Mouse (Mus musculus): ENCODE results near the gene Thsd7a. TPM values are rescaled to one million over a fixed set of nuclear protein-coding genes. Genes with fewer than 3 reads are reported as not detected.

The Thsd7a gene
- total and polyA plus RNA-seq, 2 experiments = 0.13 to 0.37 TPM

DNA sequence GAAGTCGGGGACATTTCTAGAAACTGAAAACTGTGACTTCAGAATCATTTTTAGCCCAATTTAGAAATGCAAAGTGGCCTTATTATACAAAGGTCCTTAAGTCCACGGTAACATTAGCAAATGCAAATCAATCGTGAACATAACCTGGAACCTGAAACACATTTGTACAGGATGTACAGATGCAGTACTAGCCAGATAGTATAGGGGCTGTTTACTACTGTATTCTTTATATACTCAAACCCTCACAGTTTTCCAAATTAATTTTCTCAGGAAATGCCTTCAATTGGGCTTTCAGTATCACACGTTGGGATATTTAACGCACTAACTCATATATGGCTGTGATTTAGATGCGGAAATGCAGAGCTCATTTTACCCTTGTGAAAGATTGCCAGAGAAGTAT lies 16.0 kb upstream of the Thsd7a start:
- WGBS = 79% methylated on average over 6 of the region's 6 CpGs
- H3K4me1 ChIP-seq (ENCODE audit: control insufficient read depth, insufficient read depth, low read length) = no peaks in the 10 kb centered on the region
- no peak overlapping the region for H3K4me3 ChIP-seq (ENCODE audit: insufficient read depth, low read depth, low read length)
- no peak overlapping the region for H3K27ac ChIP-seq (replicated peaks; ENCODE audit: insufficient read depth, low read depth, low read length)
- H3K27me3 ChIP-seq (ENCODE audit: control insufficient read depth, insufficient read depth, low read length) = no peaks in the 10 kb centered on the region
- no peaks in the 10 kb centered on the region for H3K36me3 ChIP-seq (ENCODE audit: control insufficient read depth, insufficient read depth, low read length)
- no peak for DNase-seq (ENCODE audit: extremely low read depth, low read depth, low spot score)
- TF ChIP-seq POLR2A (IDR thresholded peaks at IDR 0.05; ENCODE audit: extremely low read depth, insufficient read depth, low read length) = no peak
- TF ChIP-seq CTCF (IDR thresholded peaks at IDR 0.05; ENCODE audit: low read depth, low read length) = no peak
- H3K9ac ChIP-seq (ENCODE audit: low read depth, low read length) = no peak overlapping the region
- no peaks in the 10 kb centered on the region for H3K79me2 ChIP-seq (ENCODE audit: control insufficient read depth, insufficient read depth, low read length)

- H3K27me3 ChIP-seq (ENCODE audit: control insufficient read depth, insufficient read depth, low read length) = no peaks in the 10 kb centered on the region
- DNase-seq (ENCODE audit: extremely low read depth, low read depth, low spot score) = no peak
- no peaks in the 10 kb centered on the region for H3K79me2 ChIP-seq (ENCODE audit: control insufficient read depth, insufficient read depth, low read length)
- no peak overlapping the region for H3K27ac ChIP-seq (replicated peaks; ENCODE audit: insufficient read depth, low read depth, low read length)
- H3K4me3 ChIP-seq (ENCODE audit: insufficient read depth, low read depth, low read length) = no peak overlapping the region
- H3K4me1 ChIP-seq (ENCODE audit: control insufficient read depth, insufficient read depth, low read length) = no peaks in the 10 kb centered on the region
- H3K9ac ChIP-seq (ENCODE audit: low read depth, low read length) = no peak overlapping the region
- WGBS = 90% methylated on average over 1 of the region's 1 CpGs
- no peaks in the 10 kb centered on the region for H3K36me3 ChIP-seq (ENCODE audit: control insufficient read depth, insufficient read depth, low read length)
- TF ChIP-seq POLR2A (IDR thresholded peaks at IDR 0.05; ENCODE audit: extremely low read depth, insufficient read depth, low read length) (no peak), CTCF (IDR thresholded peaks at IDR 0.05; ENCODE audit: low read depth, low read length) (no peak)
Observed at GRCm38 (mm10) chr6:12764606-12765005, 15.4 kb upstream of the Thsd7a start.

GRCm38 (mm10) chr6:12763816-12764215 lies 14.6 kb upstream of the Thsd7a start:
- WGBS = 92% methylated on average over 3 of the region's 3 CpGs
- no peaks in the 10 kb centered on the region for H3K4me1 ChIP-seq (ENCODE audit: control insufficient read depth, insufficient read depth, low read length)
- no peak for DNase-seq (ENCODE audit: extremely low read depth, low read depth, low spot score)
- H3K9ac ChIP-seq (ENCODE audit: low read depth, low read length) = no peak overlapping the region
- no peaks in the 10 kb centered on the region for H3K36me3 ChIP-seq (ENCODE audit: control insufficient read depth, insufficient read depth, low read length)
- H3K27me3 ChIP-seq (ENCODE audit: control insufficient read depth, insufficient read depth, low read length) = no peaks in the 10 kb centered on the region
- H3K79me2 ChIP-seq (ENCODE audit: control insufficient read depth, insufficient read depth, low read length) = no peaks in the 10 kb centered on the region
- no peak overlapping the region for H3K27ac ChIP-seq (replicated peaks; ENCODE audit: insufficient read depth, low read depth, low read length)
- H3K4me3 ChIP-seq (ENCODE audit: insufficient read depth, low read depth, low read length) = no peak overlapping the region
- TF ChIP-seq CTCF (IDR thresholded peaks at IDR 0.05; ENCODE audit: low read depth, low read length) (no peak), POLR2A (IDR thresholded peaks at IDR 0.05; ENCODE audit: extremely low read depth, insufficient read depth, low read length) (no peak)

GRCm38 (mm10) chr6:12759328-12760193 lies 10.4 kb upstream of the Thsd7a start:
- Histone ChIP-seq H3K9ac (ENCODE audit: low read depth, low read length) (no peak overlapping the region), H3K79me2 (ENCODE audit: control insufficient read depth, insufficient read depth, low read length) (no peaks in the 10 kb centered on the region), H3K4me1 (ENCODE audit: control insufficient read depth, insufficient read depth, low read length) (no peaks in the 10 kb centered on the region), H3K27ac (replicated peaks; ENCODE audit: insufficient read depth, low read depth, low read length) (no peak overlapping the region), H3K4me3 (ENCODE audit: insufficient read depth, low read depth, low read length) (no peak overlapping the region), H3K36me3 (ENCODE audit: control insufficient read depth, insufficient read depth, low read length) (no peaks in the 10 kb centered on the region), H3K27me3 (ENCODE audit: control insufficient read depth, insufficient read depth, low read length) (no peaks in the 10 kb centered on the region)
- no peak for DNase-seq (ENCODE audit: extremely low read depth, low read depth, low spot score)
- no peak for TF ChIP-seq POLR2A (IDR thresholded peaks at IDR 0.05; ENCODE audit: extremely low read depth, insufficient read depth, low read length)
- no peak for TF ChIP-seq CTCF (IDR thresholded peaks at IDR 0.05; ENCODE audit: low read depth, low read length)
- 82% methylated on average over 8 of the region's 8 CpGs for WGBS

DNA sequence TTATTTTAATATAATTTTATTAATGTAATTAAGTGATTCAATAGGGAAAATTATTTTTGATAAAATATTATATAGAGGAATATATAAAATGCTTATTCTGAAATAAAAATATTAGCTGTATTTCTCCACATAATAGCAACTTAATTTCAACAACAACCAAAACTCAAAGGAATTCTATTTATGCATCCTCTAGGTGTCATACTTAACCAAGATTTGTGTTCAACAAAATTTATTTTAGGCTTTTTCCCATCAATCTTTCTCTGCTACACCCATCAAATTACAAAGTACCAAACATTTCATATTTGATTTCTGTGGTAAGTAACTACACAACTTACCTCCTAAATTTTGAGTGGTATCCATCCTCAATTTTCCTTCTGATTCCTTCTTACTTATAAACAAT lies 3.1 kb upstream of the Thsd7a start:
- H3K27ac ChIP-seq (replicated peaks; ENCODE audit: insufficient read depth, low read depth, low read length) = no peak overlapping the region
- H3K4me1 ChIP-seq (ENCODE audit: control insufficient read depth, insufficient read depth, low read length) = no peaks in the 10 kb centered on the region
- no peak for TF ChIP-seq POLR2A (IDR thresholded peaks at IDR 0.05; ENCODE audit: extremely low read depth, insufficient read depth, low read length)
- TF ChIP-seq CTCF (IDR thresholded peaks at IDR 0.05; ENCODE audit: low read depth, low read length) = no peak
- no peak overlapping the region for H3K9ac ChIP-seq (ENCODE audit: low read depth, low read length)
- no peaks in the 10 kb centered on the region for H3K79me2 ChIP-seq (ENCODE audit: control insufficient read depth, insufficient read depth, low read length)
- H3K27me3 ChIP-seq (ENCODE audit: control insufficient read depth, insufficient read depth, low read length) = peaks cover 13% of the 10 kb centered on the region
- H3K4me3 ChIP-seq (ENCODE audit: insufficient read depth, low read depth, low read length) = no peak overlapping the region
- no peak for DNase-seq (ENCODE audit: extremely low read depth, low read depth, low spot score)
- no peaks in the 10 kb centered on the region for H3K36me3 ChIP-seq (ENCODE audit: control insufficient read depth, insufficient read depth, low read length)

- Histone ChIP-seq H3K4me3 (ENCODE audit: insufficient read depth, low read depth, low read length) (no peak overlapping the region), H3K4me1 (ENCODE audit: control insufficient read depth, insufficient read depth, low read length) (no peaks in the 10 kb centered on the region), H3K36me3 (ENCODE audit: control insufficient read depth, insufficient read depth, low read length) (no peaks in the 10 kb centered on the region), H3K9ac (ENCODE audit: low read depth, low read length) (no peak overlapping the region), H3K27me3 (ENCODE audit: control insufficient read depth, insufficient read depth, low read length) (peaks cover 13% of the 10 kb centered on the region), H3K27ac (replicated peaks; ENCODE audit: insufficient read depth, low read depth, low read length) (no peak overlapping the region), H3K79me2 (ENCODE audit: control insufficient read depth, insufficient read depth, low read length) (no peaks in the 10 kb centered on the region)
- no peak for DNase-seq (ENCODE audit: extremely low read depth, low read depth, low spot score)
- no peak for TF ChIP-seq CTCF (IDR thresholded peaks at IDR 0.05; ENCODE audit: low read depth, low read length)
- no peak for TF ChIP-seq POLR2A (IDR thresholded peaks at IDR 0.05; ENCODE audit: extremely low read depth, insufficient read depth, low read length)
- WGBS = 36% methylated on average over 2 of the region's 2 CpGs
Observed at GRCm38 (mm10) chr6:12750441-12750840, 1.2 kb upstream of the Thsd7a start.
